Mouse (Mus musculus) liver, postnatal 0 days (tissue): ENCODE measurements around the gene Ssh3. TPM values are rescaled to one million over a fixed set of nuclear protein-coding genes. Genes with fewer than 3 reads are reported as not detected.

Experiments used
- ATAC-seq: fragments of 200-750 bp; cut with Nextera tagmentation; 2 replicates; pipeline ENCODE4 v1.8.0; 2017; ENCODE audit warnings: mild to moderate bottlenecking, moderate library complexity
- DNase-seq: peaks from one replicate; pipeline ENCODE4 v3.0.0-alpha.2; 2016
- H3K27ac ChIP-seq: fragments of 300-500 bp; sonication (generic); 2 replicates; pipeline ENCODE4 v1.5.1; 2014; ENCODE audit warnings: antibody characterized with exemption, moderate library complexity, mild to moderate bottlenecking, low read depth
- H3K27me3 ChIP-seq: fragments of 300-500 bp; sonication (generic); 2 replicates; pipeline ENCODE4 v1.6.1; 2014; ENCODE audit warnings: low read length, control low read depth, mixed read lengths; ENCODE audit not compliant: insufficient read depth
- H3K36me3 ChIP-seq: fragments of 300-500 bp; sonication (generic); replicated peaks from 2 replicates; pipeline ENCODE4 v1.6.1; 2014; ENCODE audit warnings: mild to moderate bottlenecking, control low read depth, low read length, moderate library complexity, mixed read lengths; ENCODE audit not compliant: insufficient read depth
- H3K4me1 ChIP-seq: fragments of 300-500 bp; sonication (generic); 2 replicates; pipeline ENCODE4 v1.6.1; 2014; ENCODE audit warnings: antibody characterized with exemption, mild to moderate bottlenecking, control low read depth; ENCODE audit not compliant: insufficient read depth
- H3K4me2 ChIP-seq: fragments of 300-500 bp; sonication (generic); 2 replicates; pipeline ENCODE4 v1.6.1; 2014; ENCODE audit warnings: low read depth, mild to moderate bottlenecking, low read length, moderate library complexity, mixed read lengths
- H3K4me3 ChIP-seq: fragments of 300-500 bp; sonication (generic); 2 replicates; pipeline ENCODE4 v1.5.1; 2014; ENCODE audit warnings: low read depth, low read length
- H3K9ac ChIP-seq: fragments of 300-500 bp; sonication (generic); replicated peaks from 2 replicates; pipeline ENCODE4 v1.6.1; 2014; ENCODE audit warnings: mild to moderate bottlenecking, moderate library complexity
- H3K9me3 ChIP-seq: fragments of 300-500 bp; sonication (generic); 2 replicates; pipeline ENCODE4 v1.6.1; 2016; ENCODE audit warnings: mild to moderate bottlenecking, control low read depth, low read length, mixed read lengths
- CTCF ChIP-seq: sonication (generic); IDR thresholded peaks from 2 replicates; pipeline ENCODE4 v1.5.1; 2016; ENCODE audit warnings: antibody characterized with exemption, low read depth
- EP300 ChIP-seq: IDR thresholded peaks from 2 replicates; pipeline ENCODE4 v1.6.1; 2016; ENCODE audit warnings: antibody characterized with exemption, low read depth, mild to moderate bottlenecking
- WGBS: fragments of 180-500 bp; shearing (Covaris S2); extraction: QIAGEN DNeasy Blood & Tissue Kit; methylation state at CpG from one replicate; pipeline ENCODE4 v1.1.7; 2014; ENCODE audit not compliant: insufficient replicate concordance; 5-methylcytosine and 5-hydroxymethylcytosine counted together
- polyA plus RNA-seq: library from polyadenylated mRNA; unstranded; fragments of >200 nt; fragmentation: Nextera tagmentation; extraction: Ambion mirVana; gene quantifications from 2 replicates; pipeline ENCODE4 v1.2.1, GENCODE M21; 2015

Gene Ssh3
- polyA plus RNA-seq, 1 experiment from 2014 or later, result 3.3 TPM

DNA sequence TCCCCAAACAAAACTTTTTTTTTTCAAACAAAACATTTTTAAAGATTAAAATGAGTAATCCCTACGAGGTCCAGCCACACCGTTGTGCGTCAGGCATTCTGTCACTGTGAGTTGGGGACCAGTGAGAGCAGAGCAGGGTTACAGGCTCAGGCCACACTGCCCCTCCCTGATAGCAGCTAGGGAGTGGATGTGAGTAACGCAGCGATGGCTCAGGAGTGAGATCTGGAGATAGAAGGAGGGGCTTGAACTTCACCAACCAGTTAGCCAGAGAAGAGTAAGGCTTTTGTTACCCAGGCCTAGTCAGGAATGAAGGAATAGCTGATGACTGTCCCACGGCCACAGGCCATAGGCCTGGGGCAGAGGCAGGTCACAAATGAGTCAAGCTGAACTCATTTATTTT, 24.2 kb downstream of the Ssh3 start:
- Histone ChIP-seq H3K4me3 (no peak overlapping the region), H3K9me3 (no peaks in the 10 kb centered on the region), H3K27me3 (no peaks in the 10 kb centered on the region), H3K4me1 (no peaks in the 10 kb centered on the region), H3K27ac (no peak overlapping the region), H3K4me2 (no peak overlapping the region), H3K9ac (no peak overlapping the region), H3K36me3 (no peaks in the 10 kb centered on the region)
- DNase-seq (no peak), ATAC-seq (no peak)
- TF ChIP-seq CTCF, result no peak
- no peak for TF ChIP-seq EP300
- WGBS, result 80% methylated on average over 6 of the region's 6 CpGs

DNA sequence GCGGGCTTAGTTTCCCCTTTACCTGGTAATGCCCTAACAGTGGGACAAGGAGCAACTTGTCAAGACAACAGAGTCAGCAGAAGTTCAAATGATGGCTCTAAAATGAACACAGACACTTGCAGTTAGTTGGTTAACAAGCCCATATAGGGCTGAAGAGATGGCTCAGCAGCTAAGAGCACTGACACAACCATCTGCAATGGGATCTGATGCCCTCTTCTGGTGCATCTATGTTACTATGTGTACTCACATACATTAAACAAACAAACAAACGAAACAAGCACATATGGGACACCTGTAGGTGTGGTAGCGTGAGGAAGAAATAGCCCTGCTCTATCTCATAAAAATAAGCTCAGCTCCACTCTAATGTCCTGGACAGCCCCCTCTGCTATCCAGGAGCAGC, 26.6 kb downstream of the Ssh3 start:
- DNase-seq (no peak), ATAC-seq (no peak)
- H3K9ac ChIP-seq, result no peak overlapping the region
- WGBS, result 66% methylated on average over 3 of the region's 3 CpGs
- no peak overlapping the region for H3K4me2 ChIP-seq
- H3K36me3 ChIP-seq, result no peaks in the 10 kb centered on the region
- H3K9me3 ChIP-seq, result no peaks in the 10 kb centered on the region
- H3K4me3 ChIP-seq, result no peak overlapping the region
- H3K27me3 ChIP-seq, result no peaks in the 10 kb centered on the region
- TF ChIP-seq EP300 (no peak), CTCF (peak; percentile 55)
- H3K27ac ChIP-seq, result no peak overlapping the region
- no peaks in the 10 kb centered on the region for H3K4me1 ChIP-seq

DNA sequence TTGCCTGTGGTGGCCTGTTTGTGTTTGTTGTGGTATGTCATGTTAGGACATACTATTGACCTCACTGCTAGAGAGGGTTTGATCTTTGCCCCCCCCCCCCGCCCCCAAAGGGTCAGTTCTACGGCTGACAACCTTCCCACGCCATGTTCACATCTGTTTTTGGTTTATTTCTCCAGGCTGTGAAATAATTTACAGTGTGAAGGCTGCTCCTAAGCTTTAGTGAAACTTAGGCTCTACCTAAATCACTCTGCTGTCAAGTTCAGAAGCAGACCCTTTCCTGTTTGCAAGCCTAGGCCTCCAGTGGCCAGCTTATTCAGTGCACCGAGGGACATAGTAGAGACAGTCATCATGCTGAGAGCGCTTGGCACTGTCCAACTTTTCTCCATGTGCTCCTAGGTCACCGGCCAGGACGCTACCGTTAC, 28.7 kb downstream of the Ssh3 start:
- H3K9ac ChIP-seq, result no peak overlapping the region
- TF ChIP-seq CTCF (no peak), EP300 (no peak)
- no peaks in the 10 kb centered on the region for H3K27me3 ChIP-seq
- no peaks in the 10 kb centered on the region for H3K9me3 ChIP-seq
- WGBS, result 46% methylated on average over 8 of the region's 8 CpGs
- ATAC-seq, result peak; percentile 93
- no peaks in the 10 kb centered on the region for H3K36me3 ChIP-seq
- no peak overlapping the region for H3K4me2 ChIP-seq
- no peak for DNase-seq
- no peak overlapping the region for H3K4me3 ChIP-seq
- H3K27ac ChIP-seq, result peak overlapping the region; percentile 18; the same call in 1 of the 2 replicates
- no peaks in the 10 kb centered on the region for H3K4me1 ChIP-seq

DNA sequence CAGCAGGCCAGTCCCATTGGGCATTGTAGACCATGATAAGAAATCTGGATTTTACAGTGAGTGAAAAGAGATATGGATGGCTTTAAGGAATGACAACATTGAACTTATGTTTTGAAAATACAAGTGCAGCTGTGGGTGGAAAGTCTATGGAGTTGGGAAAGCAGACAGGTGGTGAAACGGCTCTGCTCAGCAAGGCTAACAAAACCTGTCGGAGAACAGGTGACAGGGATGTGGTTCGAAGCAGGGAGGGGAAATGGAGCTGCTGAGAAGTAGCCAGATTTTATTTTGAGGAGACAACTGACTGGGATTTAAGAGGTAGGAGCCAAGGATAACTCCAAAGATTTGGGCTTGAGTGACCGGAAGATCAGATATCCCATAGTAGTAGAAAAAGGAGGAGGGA, 34.4 kb downstream of the Ssh3 start:
- 70% methylated on average over 4 of the region's 4 CpGs for WGBS
- Histone ChIP-seq H3K9ac (no peak overlapping the region), H3K9me3 (no peaks in the 10 kb centered on the region), H3K27me3 (no peaks in the 10 kb centered on the region), H3K4me3 (no peak overlapping the region), H3K27ac (no peak overlapping the region), H3K4me2 (no peak overlapping the region), H3K4me1 (peaks cover 24% of the 10 kb centered on the region), H3K36me3 (no peaks in the 10 kb centered on the region)
- DNase-seq (no peak), ATAC-seq (no peak)
- no peak for TF ChIP-seq CTCF
- no peak for TF ChIP-seq EP300

DNA sequence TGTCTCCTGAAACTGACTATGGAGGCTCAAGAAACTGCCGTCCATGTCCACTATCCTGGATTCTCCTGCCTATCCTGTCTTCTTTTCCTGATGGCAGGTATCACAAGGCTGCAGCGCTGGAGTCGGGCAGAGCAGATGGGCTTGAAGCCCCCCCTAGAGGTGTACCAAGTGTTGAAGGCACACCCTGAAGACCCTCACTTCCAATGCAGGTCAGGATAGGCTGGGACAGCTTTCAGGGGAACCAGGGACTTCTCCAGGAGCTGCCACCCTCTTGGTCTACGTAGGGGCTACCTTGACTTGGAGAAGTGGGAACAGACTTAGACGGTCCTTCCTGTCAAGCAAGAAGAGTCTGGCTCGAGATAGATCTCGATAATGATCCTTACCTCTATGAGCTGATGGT, 36.3 kb downstream of the Ssh3 start:
- H3K4me2 ChIP-seq, result peak overlapping the region; percentile 73
- DNase-seq (no peak), ATAC-seq (no peak)
- TF ChIP-seq CTCF (no peak), EP300 (no peak)
- no peaks in the 10 kb centered on the region for H3K36me3 ChIP-seq
- H3K4me3 ChIP-seq, result peak overlapping the region; percentile 56; the same call in 1 of the 2 replicates
- peak overlapping the region; percentile 97 for H3K27ac ChIP-seq
- H3K9me3 ChIP-seq, result no peaks in the 10 kb centered on the region
- H3K9ac ChIP-seq, result peak overlapping the region; percentile 64; the same call in 1 of the 2 replicates
- no peaks in the 10 kb centered on the region for H3K27me3 ChIP-seq
- 77% methylated on average over 7 of the region's 7 CpGs for WGBS
- H3K4me1 ChIP-seq, result peaks cover 32% of the 10 kb centered on the region

DNA sequence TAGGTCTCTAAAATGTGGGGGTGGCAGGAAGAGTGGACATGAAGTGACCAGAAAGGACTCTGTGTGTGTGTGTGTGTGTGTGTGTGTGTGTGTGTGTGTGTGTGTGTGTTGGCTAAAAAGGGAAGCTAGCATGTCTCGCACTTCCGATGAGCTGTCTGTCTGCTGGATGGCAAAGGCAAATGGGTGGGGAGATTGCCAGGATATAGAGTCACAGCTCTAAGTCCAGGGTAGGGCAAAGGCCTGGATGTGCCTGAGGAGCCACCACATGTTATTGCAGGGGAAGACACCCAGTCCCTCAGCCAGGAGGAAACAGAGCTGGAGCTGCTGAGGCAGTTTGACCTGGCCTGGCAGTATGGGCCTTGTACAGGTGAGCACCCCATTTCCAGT, 36.8 kb downstream of the Ssh3 start:
- no peak for DNase-seq
- TF ChIP-seq CTCF, result no peak
- no peak for TF ChIP-seq EP300
- 7% methylated on average over 2 of the region's 2 CpGs for WGBS
- Histone ChIP-seq H3K27me3 (no peaks in the 10 kb centered on the region), H3K9me3 (no peaks in the 10 kb centered on the region), H3K4me1 (peaks cover 35% of the 10 kb centered on the region), H3K27ac (peak overlapping the region; percentile 97), H3K36me3 (no peaks in the 10 kb centered on the region), H3K4me2 (peak overlapping the region; percentile 73), H3K9ac (peak overlapping the region; percentile 64), H3K4me3 (peak overlapping the region; percentile 56)
- ATAC-seq, result peak; percentile 57
